Mouse (Mus musculus) heart, postnatal 4 days (tissue): ENCODE results near the gene 4930505A04Rik. TPM values are rescaled to one million over a fixed set of nuclear protein-coding genes. Genes with fewer than 3 reads are reported as not detected.

Experiments used
- total RNA-seq, 2 experiments: library from RNA; stranded (reverse); gene quantifications; 2 replicates each; pipeline ENCODE4 v1.2.3; 2021

Gene 4930505A04Rik
- total RNA-seq, 2 experiments from 2014 or later = not detected

Other genes with a start within 250 kb of the 4930505A04Rik start
- 100 to 1,000 TPM; 571 to 581 TPM for gene Sptbn1, start 203.7 kb downstream of the 4930505A04Rik start, total RNA-seq
- 10 to 100 TPM; 34.0 to 44.9 TPM for gene Acyp2, start 177.8 kb upstream of the 4930505A04Rik start, total RNA-seq